Mouse (Mus musculus): Measurements from ENCODE around the gene Bms1.
A peak's percentile ranks its signal among the peaks of the same experiment; 100 is the strongest.

Gene Bms1

DNA sequence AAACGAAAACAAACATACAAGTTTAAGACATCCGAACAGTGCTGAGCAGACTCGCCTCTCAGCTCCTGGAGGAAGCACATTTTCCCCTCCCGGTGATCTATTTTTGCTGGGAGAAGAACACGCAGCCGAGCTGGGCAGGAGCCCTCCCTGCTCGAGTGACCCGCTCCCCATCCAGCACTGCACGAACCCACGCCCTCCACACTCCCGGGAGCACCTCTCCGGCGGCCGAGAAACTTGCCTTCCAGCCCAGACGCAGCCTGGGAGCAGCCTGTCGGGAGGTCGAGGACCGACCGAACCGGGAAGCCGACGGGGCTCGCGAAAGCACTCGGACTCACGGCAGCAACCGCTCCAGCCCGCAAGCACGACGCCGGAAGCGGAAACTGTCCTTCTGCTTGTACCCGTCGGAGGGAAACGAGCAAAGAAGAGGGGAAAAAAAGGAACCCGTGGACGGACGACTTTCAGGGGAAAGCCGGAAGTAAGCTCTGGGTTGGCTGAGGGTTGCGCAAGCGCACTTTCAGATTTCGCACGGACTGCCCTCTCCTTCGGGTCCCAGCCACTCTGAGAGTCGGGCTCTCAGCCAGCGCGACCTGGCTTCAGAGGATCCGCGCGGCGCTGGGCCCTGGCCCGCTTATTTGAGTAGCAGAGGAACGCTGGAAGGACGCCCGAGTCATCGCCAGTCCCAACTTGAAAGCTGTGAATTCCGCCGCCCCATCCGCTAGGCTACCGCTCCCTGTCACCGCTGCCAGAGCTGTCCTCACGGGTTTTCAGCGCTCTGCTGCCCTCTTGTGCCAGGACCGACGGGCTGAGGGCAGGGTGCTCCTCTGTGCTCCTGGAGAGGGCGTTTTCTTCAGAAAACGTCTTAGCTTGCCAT is at the start of gene Bms1:
Bms1 (minus strand) TSS at position 425 of the 871 bp plus-strand sequence.
- peak; percentile 95 for DNase-seq (ENCODE audit: low spot score)

- DNase-seq (ENCODE audit: low spot score) = no peak
Observed at GRCm38 (mm10) chr6:118462069-118462705, 42.9 kb upstream of the Bms1 start.

GRCm38 (mm10) chr6:118457726-118458125 is 38.5 kb upstream of the Bms1 start:
- no peak for DNase-seq (ENCODE audit: low spot score)

GRCm38 (mm10) chr6:118455042-118455631 is 35.9 kb upstream of the Bms1 start, which contains the start of gene Zfp248:
Gene Zfp248 (minus strand): TSS chr6:118455528.
- DNase-seq (ENCODE audit: low spot score) = peak; percentile 91

- peak; percentile 43 for DNase-seq (ENCODE audit: low spot score)
Observed at GRCm38 (mm10) chr6:118454452-118454851, 35.2 kb upstream of the Bms1 start.

DNA sequence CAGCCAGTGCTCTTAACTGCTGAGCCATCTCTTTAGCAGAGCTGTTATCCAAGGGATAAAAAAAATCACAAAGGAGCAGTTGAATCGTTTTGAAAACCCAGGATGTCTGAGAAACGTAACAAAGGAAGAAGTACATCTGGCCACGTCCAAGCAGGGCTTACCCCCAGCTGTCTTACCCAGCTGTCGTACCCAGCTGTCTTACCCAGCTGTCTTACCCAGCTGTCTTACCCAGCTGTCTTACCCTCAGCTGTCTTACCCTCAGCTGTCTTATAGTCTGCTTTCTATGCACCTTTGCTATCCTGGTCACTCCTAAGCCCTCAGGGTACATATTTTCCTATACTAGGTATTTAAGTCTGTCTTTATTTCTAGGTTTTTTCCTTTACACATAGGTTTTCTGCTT is 12.2 kb upstream of the Bms1 start:
- DNase-seq (ENCODE audit: low spot score) = no peak

DNA sequence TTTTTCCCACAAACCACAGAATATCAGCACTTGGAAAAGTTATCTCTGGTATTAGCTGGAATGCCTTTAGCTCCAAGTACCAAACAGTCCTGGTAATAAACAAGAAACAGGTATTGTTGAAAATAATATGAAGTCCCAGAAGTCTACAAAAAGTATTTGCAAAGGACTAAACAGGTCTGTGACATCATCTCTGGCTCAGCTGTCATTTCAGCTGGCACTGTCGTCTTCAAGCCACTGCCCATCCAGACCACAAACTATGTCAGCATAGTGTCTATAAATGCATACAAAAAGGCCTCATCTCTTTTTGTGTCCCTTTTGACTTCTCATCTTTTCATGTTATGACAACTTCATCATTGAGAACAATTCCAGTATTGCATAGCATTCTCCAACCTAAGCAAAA is 7.4 kb upstream of the Bms1 start:
- DNase-seq (ENCODE audit: low spot score) = no peak

DNA sequence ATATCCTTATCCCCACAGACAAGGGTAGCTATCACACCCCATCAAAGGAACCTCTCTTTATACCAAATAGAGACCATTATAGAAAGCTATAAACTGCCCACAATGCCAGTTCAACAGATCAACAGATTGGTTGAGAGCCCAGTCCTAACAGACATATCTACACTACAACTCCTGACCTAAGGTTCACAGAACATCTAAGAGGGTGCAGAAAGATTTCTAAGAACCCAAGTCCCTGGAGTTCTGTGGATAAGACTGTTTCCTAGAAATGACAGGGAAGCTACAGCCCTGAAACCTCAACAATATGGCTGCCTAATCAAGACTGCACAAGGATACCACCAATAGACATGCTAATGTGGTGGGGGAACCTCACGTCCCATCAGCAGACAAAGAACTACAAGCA is 8.8 kb downstream of the Bms1 start:
- no peak for DNase-seq (ENCODE audit: low spot score)

DNA sequence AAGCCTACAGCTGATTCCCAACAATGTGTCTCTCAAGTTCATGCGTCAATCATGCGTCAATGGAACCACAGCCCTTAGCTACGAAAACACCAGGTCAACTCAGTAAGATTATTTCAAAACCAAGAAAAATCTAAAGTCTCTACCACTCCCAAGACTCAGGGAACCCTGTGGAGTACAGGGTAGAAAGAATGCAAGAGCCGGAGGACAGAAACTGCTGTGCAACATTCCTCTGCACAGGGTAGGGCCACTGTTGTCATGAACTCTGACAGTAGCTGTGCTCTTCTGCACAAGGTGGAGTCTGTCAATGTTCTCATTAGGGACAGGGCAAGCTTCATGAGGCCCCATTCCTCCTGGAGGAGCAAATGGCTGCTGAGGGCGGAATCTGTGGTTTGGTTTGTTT is 10.8 kb downstream of the Bms1 start:
- no peak for DNase-seq (ENCODE audit: low spot score)

- no peak for DNase-seq (ENCODE audit: low spot score)
Observed at GRCm38 (mm10) chr6:118406421-118406820, 12.9 kb downstream of the Bms1 start.

DNA sequence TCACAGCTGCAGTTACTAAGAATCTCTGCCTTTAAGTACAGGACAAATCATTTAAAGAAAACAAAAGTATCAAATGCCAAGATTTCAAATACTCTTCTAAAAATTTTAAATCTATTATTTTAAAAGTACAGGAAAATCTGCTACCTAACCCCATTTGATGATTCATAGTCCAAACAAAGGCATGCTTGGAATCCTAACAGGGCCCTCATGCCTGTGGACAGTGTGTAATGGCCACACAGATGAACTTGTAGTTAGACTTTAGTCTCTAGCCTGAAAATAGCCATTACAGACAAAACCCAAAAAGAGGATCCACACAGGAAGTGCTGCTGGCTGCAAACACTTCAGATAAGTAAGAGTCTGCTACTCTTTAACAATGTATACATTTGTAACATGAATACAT is 28.5 kb downstream of the Bms1 start:
- DNase-seq (ENCODE audit: low spot score) = no peak

- DNase-seq (ENCODE audit: low spot score) = no peak
Observed at GRCm38 (mm10) chr6:118385962-118386361, 33.3 kb downstream of the Bms1 start.

DNA sequence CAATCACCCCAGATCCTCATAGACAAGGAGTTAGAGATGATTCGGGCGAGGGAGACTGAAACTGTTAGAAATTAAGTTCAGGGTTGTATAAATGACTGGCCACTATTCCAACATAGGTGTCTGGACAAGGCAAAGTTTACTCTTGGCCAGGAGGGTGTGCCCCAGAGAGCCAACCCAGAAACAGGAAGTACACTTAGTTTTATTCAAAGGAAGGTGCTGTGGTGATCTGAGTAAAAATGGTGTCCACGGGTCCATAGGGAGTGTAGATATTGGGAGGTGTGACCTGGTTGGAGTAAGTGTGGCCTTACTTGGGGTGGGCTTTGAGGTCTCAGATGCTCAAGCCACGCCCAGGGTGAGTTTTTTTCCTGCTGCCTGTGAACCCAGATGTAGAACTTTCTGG is 38.0 kb downstream of the Bms1 start:
- no peak for DNase-seq (ENCODE audit: low spot score)

DNA sequence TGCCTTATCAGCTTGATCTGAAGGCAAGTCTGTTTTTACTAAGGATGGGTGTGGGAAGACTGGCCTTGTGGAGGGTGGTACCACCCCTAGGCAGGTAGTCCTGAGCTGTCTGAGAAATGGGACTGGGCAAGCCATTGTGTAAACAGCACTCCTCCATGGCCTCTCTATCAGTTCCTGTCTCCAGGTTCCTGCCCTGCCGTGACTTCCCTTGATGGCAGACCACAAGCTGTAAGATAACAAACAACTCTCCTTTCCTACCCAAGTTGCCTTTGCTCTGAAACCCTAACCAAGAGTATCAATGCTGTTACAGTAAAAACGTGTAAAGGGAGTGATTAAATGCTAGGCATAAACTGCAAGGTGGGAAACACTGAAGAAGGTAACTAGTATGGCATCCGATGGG is 38.6 kb downstream of the Bms1 start:
- DNase-seq (ENCODE audit: low spot score) = no peak

DNA sequence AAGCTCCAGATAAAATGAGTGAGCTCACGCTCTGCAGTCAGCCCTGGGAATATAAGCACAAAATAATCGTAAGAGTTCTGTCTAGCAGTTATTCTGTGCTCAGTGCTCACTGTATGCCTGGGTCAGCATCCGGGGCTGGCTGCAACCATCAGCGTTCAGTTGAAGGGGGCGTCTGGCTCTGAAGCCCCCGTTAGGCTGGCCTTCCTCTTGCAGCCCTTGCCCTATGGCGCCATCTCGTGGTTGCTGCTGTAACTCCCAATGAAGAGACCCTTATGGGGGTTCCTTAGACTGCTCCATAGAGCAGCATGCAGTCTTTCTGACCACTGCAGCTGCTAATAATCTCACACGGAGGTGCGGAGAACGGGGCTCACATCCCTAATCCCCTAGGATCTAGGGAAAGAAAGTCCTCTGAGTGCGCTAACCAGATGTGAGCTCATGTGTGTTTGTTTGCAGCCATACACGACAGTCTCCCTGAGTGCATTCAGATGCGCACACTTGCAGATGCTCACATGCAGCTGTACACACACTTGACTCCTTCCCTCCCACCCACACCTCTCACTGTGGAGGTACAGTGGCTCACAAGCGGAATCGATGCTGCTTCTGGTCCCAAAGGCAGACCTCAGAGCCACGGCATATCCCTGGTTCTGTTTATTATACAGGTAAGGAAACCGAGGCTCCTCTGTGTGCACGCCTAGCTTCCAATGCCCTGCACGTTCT is 39.7 kb downstream of the Bms1 start:
- peak; percentile 89 for DNase-seq (ENCODE audit: low spot score)

GRCm38 (mm10) chr6:118377611-118378010 is 41.7 kb downstream of the Bms1 start:
- DNase-seq (ENCODE audit: low spot score) = no peak

DNA sequence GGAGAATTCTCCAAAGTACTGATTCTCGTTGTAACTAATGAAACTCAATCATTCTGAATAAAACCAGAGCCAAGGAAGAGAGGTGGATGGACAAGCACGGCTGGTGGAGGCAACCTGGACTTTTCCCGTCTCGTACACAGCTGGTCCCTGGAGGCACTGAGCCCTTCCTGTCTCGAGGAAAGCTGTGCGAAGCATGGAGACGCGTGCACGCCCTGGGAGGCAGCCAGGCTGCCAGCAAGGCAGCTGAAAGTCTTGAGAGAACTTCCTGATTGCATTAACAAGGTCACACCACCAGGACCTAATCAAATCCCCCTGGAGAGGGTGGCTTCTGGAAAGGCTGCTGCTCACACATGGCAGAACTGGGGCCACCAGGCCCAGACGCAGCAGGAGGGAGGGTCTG is 43.3 kb downstream of the Bms1 start:
- DNase-seq (ENCODE audit: low spot score) = no peak

GRCm38 (mm10) chr6:118375457-118375856 is 43.8 kb downstream of the Bms1 start:
- DNase-seq (ENCODE audit: low spot score) = no peak

- no peak for DNase-seq (ENCODE audit: low spot score)
Observed at GRCm38 (mm10) chr6:118375026-118375425, 44.2 kb downstream of the Bms1 start.

DNA sequence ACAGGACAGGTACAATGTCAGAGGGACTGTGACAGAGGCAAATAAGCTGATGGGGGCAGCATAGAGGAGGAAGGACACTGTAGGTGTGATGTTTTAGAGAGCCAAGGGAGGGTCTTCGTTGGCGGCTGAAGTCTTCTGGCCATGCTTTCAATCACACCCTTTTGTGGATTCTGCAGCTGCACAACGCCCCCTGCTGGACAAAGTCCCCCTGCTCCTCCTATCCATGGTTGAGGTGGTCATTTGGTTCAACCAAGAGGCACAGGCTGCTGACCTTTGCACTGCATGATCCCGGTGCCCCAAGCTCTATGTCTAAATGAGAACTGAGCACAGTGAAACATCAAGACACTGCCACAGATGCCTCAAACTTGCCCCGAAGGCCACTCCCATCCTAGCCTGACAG is 46.0 kb downstream of the Bms1 start:
- peak; percentile 78 for DNase-seq (ENCODE audit: low spot score)

GRCm38 (mm10) chr6:118372794-118373193 is 46.5 kb downstream of the Bms1 start:
- DNase-seq (ENCODE audit: low spot score) = peak; percentile 25

DNA sequence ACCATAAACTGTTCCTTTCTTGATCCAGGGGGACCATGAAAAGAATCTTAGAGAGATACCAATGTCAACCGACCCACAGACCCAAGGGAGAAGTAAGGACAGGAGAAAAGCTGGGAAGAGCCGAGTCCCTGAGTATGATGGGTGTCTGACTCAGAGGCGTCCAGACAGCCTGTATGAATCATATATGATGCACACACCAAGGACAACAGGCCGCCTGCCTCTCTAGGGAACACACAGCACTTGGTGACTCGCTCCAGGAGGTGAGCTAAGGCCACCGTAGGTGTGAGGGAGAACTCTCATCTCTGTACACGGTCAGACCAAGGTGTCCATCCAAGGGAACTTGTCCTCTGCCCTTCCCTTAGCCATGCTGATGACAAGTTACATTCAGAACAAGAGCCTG is 51.8 kb downstream of the Bms1 start:
- DNase-seq (ENCODE audit: low spot score) = peak; percentile 7
